Mouse (Mus musculus) liver, adult 2 months (tissue): ENCODE data around the gene Cct3. TPM values are rescaled to one million over a fixed set of nuclear protein-coding genes. Genes with fewer than 3 reads are reported as not detected.

Source experiments
- DNase-seq: peaks from one replicate; pipeline ENCODE4 v3.0.0-alpha.2; 2011; ENCODE audit warnings: low read depth, low spot score; ENCODE audit errors: extremely low read depth
- H3K27ac ChIP-seq: fragments of 200-500 bp; replicated peaks from 2 replicates; pipeline ENCODE4 v1.5.1; 2012; ENCODE audit warnings: low read depth, mild to moderate bottlenecking, control low read depth, inconsistent platforms, low read length; ENCODE audit not compliant: insufficient read depth
- H3K27me3 ChIP-seq: fragments of 200-500 bp; 2 replicates; pipeline ENCODE4 v1.6.1; 2012; ENCODE audit warnings: mild to moderate bottlenecking, moderate library complexity, low read length, inconsistent platforms; ENCODE audit not compliant: control insufficient read depth, insufficient read depth
- H3K36me3 ChIP-seq: fragments of 200-500 bp; 2 replicates; pipeline ENCODE4 v1.6.1; 2012; ENCODE audit warnings: low read length, inconsistent platforms; ENCODE audit not compliant: control insufficient read depth, insufficient read depth
- H3K4me1 ChIP-seq: fragments of 200-500 bp; 2 replicates; pipeline ENCODE4 v1.6.1; 2011; ENCODE audit warnings: low read length; ENCODE audit not compliant: control insufficient read depth, insufficient read depth
- H3K4me3 ChIP-seq: fragments of 200-500 bp; 2 replicates; pipeline ENCODE4 v1.5.1; 2011; ENCODE audit warnings: low read depth, mild to moderate bottlenecking, control low read depth, low read length, moderate library complexity; ENCODE audit not compliant: insufficient read depth
- H3K79me2 ChIP-seq: fragments of 200-500 bp; 2 replicates; pipeline ENCODE4 v1.6.1; 2012; ENCODE audit warnings: inconsistent platforms, mild to moderate bottlenecking, low read length, moderate library complexity; ENCODE audit not compliant: control insufficient read depth, insufficient read depth
- H3K9ac ChIP-seq: fragments of 200-500 bp; 2 replicates; pipeline ENCODE4 v1.6.1; 2012; ENCODE audit warnings: low read depth, mild to moderate bottlenecking, control low read depth, inconsistent platforms, low read length
- CTCF ChIP-seq: fragments of 200-500 bp; IDR thresholded peaks from 2 replicates; pipeline ENCODE4 v1.5.1; 2011; ENCODE audit warnings: low read depth, low read length, control low read depth
- POLR2A ChIP-seq: fragments of 200-500 bp; IDR thresholded peaks from 2 replicates; pipeline ENCODE4 v1.6.1; 2011; ENCODE audit warnings: low read length, control low read depth; ENCODE audit not compliant: insufficient read depth; ENCODE audit errors: extremely low read depth
- WGBS: fragments of 180-500 bp; shearing (Covaris S2); methylation state at CpG from one replicate; pipeline ENCODE4 v1.1.7; 2018; 5-methylcytosine and 5-hydroxymethylcytosine counted together
- polyA plus RNA-seq: library from polyadenylated mRNA; depleted of rRNA; stranded (reverse); fragments of >200 nt; gene quantifications from 2 replicates; pipeline ENCODE4 v1.2.3, GENCODE M21; 2012
- total RNA-seq: library from RNA; depleted of rRNA; stranded (reverse); fragments of >200 nt; gene quantifications from 2 replicates; pipeline ENCODE4 v1.2.3, GENCODE M21; 2014

The Cct3 gene
- total and polyA plus RNA-seq, 2 experiments, result 79.7 to 104 TPM

DNA sequence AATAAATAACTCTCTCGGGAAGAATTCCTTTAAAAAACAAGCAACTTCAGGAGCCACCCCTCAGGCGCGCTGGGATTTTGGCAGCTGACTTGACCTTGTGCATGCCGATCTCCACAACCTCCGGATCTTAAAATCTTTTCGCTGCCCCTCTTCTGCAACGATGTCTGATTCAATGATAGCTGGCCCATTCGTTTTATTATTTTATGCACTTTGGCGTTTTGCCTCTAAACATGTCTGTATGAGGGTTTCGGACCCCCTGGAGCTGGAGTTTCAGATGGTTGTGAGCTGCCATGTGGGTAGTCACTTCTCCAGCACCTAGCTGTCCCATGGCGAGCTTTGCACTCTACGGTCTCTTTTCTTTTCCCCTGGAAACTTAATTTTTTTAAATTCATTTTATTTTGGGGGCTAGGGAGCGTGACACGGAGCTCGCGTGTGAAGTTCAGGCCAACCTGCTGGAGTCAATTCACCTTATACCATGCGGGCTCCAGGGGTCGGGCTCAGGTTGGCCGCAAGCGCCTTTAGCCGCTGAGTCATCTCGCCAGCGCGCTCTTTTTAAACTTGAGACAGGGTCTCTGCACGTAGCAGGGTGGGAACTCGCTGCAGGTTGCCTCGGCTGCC is 38.6 kb downstream of the Cct3 start:
- H3K9ac ChIP-seq, result peak overlapping the region; percentile 77
- peak; percentile 48 for DNase-seq

DNA sequence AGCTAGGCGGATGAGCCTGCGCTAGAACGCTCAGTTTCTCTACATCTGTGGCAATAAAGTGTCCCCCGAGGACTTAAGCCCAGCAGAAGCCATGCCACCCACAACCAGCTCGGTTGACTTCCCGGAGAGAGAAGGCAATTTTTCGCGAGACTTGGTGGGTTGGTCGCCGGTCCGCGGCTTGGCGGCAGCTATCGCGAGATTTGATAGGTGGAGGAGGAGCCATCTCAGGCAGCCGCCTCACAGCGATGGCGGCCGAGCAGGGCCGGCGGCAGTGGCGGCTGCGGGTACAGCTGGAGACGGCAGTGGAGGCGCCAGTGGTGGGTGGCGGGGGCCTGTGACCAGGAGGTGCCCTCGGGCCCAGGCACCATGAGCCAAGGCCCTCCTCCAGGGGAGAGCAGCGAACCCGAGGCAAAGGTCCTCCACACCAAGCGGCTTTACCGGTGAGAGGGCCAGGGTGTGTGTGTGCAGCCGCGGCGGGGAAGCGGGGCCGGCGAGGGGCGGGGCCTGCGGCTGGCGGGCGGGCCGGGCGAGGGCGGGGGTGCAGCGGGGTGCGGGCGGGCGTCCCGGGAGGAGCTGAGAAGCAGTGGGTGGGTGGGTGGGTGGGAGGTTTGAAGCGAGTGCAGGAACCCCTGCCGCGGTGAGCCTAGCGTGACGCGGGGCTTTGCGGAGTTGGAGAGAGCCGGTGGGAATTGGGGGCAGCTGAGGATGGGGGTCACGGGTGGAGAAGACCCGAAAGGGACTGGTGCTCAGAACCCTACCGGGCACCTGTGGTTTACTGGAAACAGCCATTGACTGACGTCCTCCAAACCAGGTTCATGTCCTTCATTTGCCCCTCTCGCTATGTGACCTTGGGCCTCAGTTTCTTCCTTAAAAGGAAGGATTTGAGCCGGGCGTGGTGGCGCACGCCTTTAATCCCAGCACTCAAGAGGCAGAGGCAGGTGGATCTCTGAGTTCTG is 39.4 kb downstream of the Cct3 start, which contains the start of the genes Tmem79 and Smg5:
Gene Tmem79, minus strand, starts transcription at position 91 of the 956 bp plus-strand sequence.
Gene Smg5, plus strand, starts transcription at position 203 of the 956 bp plus-strand sequence.
- Histone ChIP-seq H3K79me2 (peaks cover 7% of the 10 kb centered on the region; the same call in 1 of the 2 replicates), H3K4me3 (peak within 1 kb of the TSS; percentile 69), H3K27ac (peak within 1 kb of the TSS; percentile 77), H3K36me3 (0 out of 2 replicates have a peak, but pooled peaks cover 2% of the 10 kb centered on the region), H3K4me1 (peaks cover 14% of the 10 kb centered on the region), H3K27me3 (no peaks in the 10 kb centered on the region), H3K9ac (peak within 1 kb of the TSS; percentile 91)
- no peak for TF ChIP-seq CTCF
- TF ChIP-seq POLR2A, result peak; percentile 85
- 1% methylated on average over 63 of the region's 66 CpGs for WGBS
- DNase-seq, result peak; percentile 87

More for the DNA sequence above, 38.6 kb downstream of the Cct3 start:
- TF ChIP-seq POLR2A (no peak), CTCF (no peak)
- no peaks in the 10 kb centered on the region for H3K36me3 ChIP-seq
- peak overlapping the region; percentile 74 for H3K27ac ChIP-seq
- peaks cover 14% of the 10 kb centered on the region for H3K4me1 ChIP-seq
- WGBS, result under 1% methylated on average over 27 of the region's 27 CpGs
- peaks cover 4% of the 10 kb centered on the region; the same call in 1 of the 2 replicates for H3K79me2 ChIP-seq
- peak overlapping the region; percentile 69 for H3K4me3 ChIP-seq
- H3K27me3 ChIP-seq, result no peaks in the 10 kb centered on the region

DNA sequence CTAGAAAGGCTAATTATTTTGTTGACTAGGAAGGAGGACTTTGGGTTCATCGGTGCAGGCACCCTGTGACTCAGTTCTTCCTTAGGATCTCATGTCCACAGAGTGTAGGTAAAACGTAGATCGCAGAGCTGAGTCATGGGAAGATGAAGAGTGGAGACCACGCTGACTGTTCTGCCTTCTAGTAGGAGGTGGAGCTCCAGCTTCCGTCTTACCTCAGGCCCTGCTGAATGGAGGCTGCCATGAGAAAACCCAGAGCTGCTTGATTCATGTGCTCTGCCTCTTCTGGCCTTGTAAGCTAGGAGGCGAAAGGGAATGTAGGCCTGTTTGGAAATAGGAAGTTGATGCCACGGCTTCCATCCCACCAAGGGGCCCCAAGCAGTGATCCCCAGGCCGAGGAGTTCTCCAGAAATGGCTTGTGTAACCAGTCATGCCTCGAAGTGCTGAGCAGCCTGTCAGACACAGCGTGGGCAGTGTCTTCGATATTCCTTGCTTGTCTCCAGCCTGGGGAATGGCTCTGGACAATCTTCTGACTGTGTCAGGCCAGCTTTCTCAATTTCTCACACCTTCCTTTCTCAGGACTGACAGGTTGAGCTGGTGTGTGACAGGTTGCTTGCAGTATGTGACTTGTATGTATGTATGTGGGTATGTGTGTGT is 40.6 kb downstream of the Cct3 start:
- no peak overlapping the region for H3K4me3 ChIP-seq

DNA sequence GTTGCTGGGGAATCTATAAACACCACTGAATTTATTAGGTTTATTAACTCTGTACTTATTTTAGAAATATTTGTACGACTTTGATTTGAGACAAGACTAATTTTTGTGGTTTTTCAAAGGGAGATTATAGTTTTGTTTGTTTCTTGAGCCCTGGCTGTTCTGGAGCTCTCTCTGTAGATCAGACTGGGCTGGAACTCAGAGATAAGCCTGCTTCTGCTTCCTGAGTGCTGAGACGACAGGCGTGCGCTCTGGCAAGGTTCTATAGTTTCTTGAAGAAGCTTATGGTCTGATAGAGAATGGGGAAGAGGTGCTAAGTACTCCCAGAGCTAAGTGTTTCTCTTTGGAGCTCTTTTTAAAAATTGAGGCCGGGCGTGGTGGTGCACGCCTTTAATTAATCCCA is 41.4 kb downstream of the Cct3 start:
- Histone ChIP-seq H3K4me1 (peaks cover 14% of the 10 kb centered on the region), H3K4me3 (no peak overlapping the region), H3K9ac (no peak overlapping the region), H3K27me3 (no peaks in the 10 kb centered on the region), H3K79me2 (peaks cover 7% of the 10 kb centered on the region; the same call in 1 of the 2 replicates), H3K27ac (no peak overlapping the region), H3K36me3 (peaks cover 18% of the 10 kb centered on the region)
- 86% methylated on average over 7 of the region's 7 CpGs for WGBS
- TF ChIP-seq CTCF (no peak), POLR2A (no peak)
- DNase-seq, result no peak

More for the DNA sequence above, 40.6 kb downstream of the Cct3 start:
- TF ChIP-seq CTCF (no peak), POLR2A (no peak)
- no peaks in the 10 kb centered on the region for H3K27me3 ChIP-seq
- H3K36me3 ChIP-seq, result peaks cover 9% of the 10 kb centered on the region
- 0 out of 2 replicates have a peak overlapping the region, but pooled peaks have one; percentile 17 for H3K9ac ChIP-seq
- 73% methylated on average over 11 of the region's 11 CpGs for whole genome bisulfite sequencing
- no peak for DNase-seq
- no peak overlapping the region for H3K27ac ChIP-seq
- peaks cover 14% of the 10 kb centered on the region for H3K4me1 ChIP-seq
- H3K79me2 ChIP-seq, result peaks cover 7% of the 10 kb centered on the region; the same call in 1 of the 2 replicates

DNA sequence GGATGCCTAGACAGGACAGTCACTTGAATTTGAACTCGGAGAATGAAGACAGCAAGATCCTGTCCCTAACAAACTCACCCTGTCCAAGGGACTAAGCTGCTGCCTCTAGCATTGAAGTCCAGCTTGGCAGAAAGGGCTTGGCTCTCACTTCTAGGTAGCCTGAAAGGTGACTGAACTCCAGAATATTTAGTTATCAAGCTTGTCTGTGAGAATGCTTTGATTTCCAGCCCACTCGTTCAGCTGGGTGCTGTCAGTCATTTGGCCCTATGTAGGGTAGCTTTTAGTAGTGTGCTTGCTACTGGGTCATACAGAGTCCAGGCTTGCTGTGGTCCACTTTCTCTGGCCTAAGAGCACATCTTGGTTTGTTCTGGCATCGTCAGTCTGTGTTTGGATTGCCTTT is 42.1 kb downstream of the Cct3 start:
- TF ChIP-seq CTCF (no peak), POLR2A (no peak)
- Histone ChIP-seq H3K4me1 (peaks cover 14% of the 10 kb centered on the region), H3K4me3 (no peak overlapping the region), H3K9ac (no peak overlapping the region), H3K27me3 (no peaks in the 10 kb centered on the region), H3K36me3 (peaks cover 24% of the 10 kb centered on the region), H3K27ac (no peak overlapping the region), H3K79me2 (peaks cover 7% of the 10 kb centered on the region; the same call in 1 of the 2 replicates)
- peak; percentile 80 for DNase-seq
- WGBS, result 19% methylated on average over 3 of the region's 3 CpGs
